Mouse (Mus musculus) MEL (cell line): ENCODE measurements at regions not wholly inside any gene's neighbourhood (a gene's known extent, or its start where the extent isn't known, plus 50 kb on each side); places are given as distances from the start of the nearest gene placed in this dataset.

ENCODE experiments used
- DNase-seq: peaks from one replicate; pipeline ENCODE4 v3.0.0; 2011; ENCODE audit warnings: low read depth, low spot score
- H3K27ac ChIP-seq: 2 replicates; pipeline ENCODE4 v1.5.1; 2012; ENCODE audit warnings: low read depth, mild to moderate bottlenecking, control low read depth, low read length, moderate library complexity; ENCODE audit not compliant: control insufficient read depth
- H3K27me3 ChIP-seq, 2 experiments: fragments of 150-350 bp in 1 of 2; sonication (generic) in 1 of 2; 2 replicates each; pipeline ENCODE4 v1.6.1; 2012; ENCODE audit warnings: low read length in 2 of 2, mild to moderate bottlenecking in 2 of 2, improper control_type of control experiment in 1 of 2, moderate library complexity in 1 of 2; ENCODE audit not compliant: insufficient read depth in 2 of 2, control insufficient read depth in 1 of 2
- H3K36me3 ChIP-seq, 2 experiments: 2 replicates each; pipeline ENCODE4 v1.6.1; 2012 to 2014; ENCODE audit warnings: low read length in 2 of 2, improper control_type of control experiment in 1 of 2, inconsistent platforms in 1 of 2, mild to moderate bottlenecking in 1 of 2; ENCODE audit not compliant: insufficient read depth in 2 of 2, control insufficient read depth in 1 of 2
- H3K4me1 ChIP-seq, 2 experiments: fragments of 150-350 bp in 1 of 2; sonication (generic) in 1 of 2; 2 replicates each; pipeline ENCODE4 v1.6.1; 2012; ENCODE audit warnings: low read length in 2 of 2, improper control_type of control experiment in 1 of 2, mild to moderate bottlenecking in 1 of 2; ENCODE audit not compliant: insufficient read depth in 2 of 2, control insufficient read depth in 1 of 2
- H3K4me3 ChIP-seq, 2 experiments: fragments of 150-350 bp in 1 of 2; sonication (generic) in 1 of 2; 2 replicates each; pipeline ENCODE4 v1.5.1; 2012; ENCODE audit warnings: low read depth in 2 of 2, low read length in 2 of 2, mild to moderate bottlenecking in 2 of 2, moderate library complexity in 2 of 2, control low read depth in 1 of 2, improper control_type of control experiment in 1 of 2; ENCODE audit not compliant: control insufficient read depth in 1 of 2, insufficient read depth in 1 of 2
- H3K79me2 ChIP-seq: 2 replicates; pipeline ENCODE4 v1.6.1; 2012; ENCODE audit warnings: mild to moderate bottlenecking, low read length, moderate library complexity; ENCODE audit not compliant: control insufficient read depth, poor library complexity, insufficient read depth
- H3K9ac ChIP-seq: 2 replicates; pipeline ENCODE4 v1.6.1; 2012; ENCODE audit warnings: low read depth, mild to moderate bottlenecking, control low read depth, low read length, moderate library complexity; ENCODE audit not compliant: control insufficient read depth, poor library complexity, severe bottlenecking
- H3K9me3 ChIP-seq: fragments of 150-350 bp; sonication (generic); replicated peaks from 2 replicates; pipeline ENCODE4 v1.6.1; 2012; ENCODE audit warnings: mild to moderate bottlenecking, low read length, improper control_type of control experiment, moderate library complexity; ENCODE audit not compliant: insufficient read depth
- CHD1 ChIP-seq: IDR thresholded peaks from 2 replicates; pipeline ENCODE4 v1.6.1; 2012; ENCODE audit warnings: low read depth, mild to moderate bottlenecking, inconsistent platforms, low read length, improper control_type of control experiment
- CTCF ChIP-seq, 3 experiments: IDR thresholded peaks in 2 of 3; conservative IDR thresholded peaks in 1 of 3; 2 replicates each; pipeline ENCODE4 v1.5.1; 2011 to 2012; ENCODE audit warnings: low read length in 3 of 3, low read depth in 2 of 3, mild to moderate bottlenecking in 2 of 3, improper control_type of control experiment in 1 of 3, inconsistent platforms in 1 of 3, mixed read lengths in 1 of 3, moderate library complexity in 1 of 3; ENCODE audit not compliant: control insufficient read depth in 1 of 3, insufficient read depth in 1 of 3, poor library complexity in 1 of 3, severe bottlenecking in 1 of 3
- ETS1 ChIP-seq: IDR thresholded peaks from 2 replicates; pipeline ENCODE4 v1.6.1; 2012; ENCODE audit warnings: low read depth, mild to moderate bottlenecking, inconsistent platforms, low read length, improper control_type of control experiment, moderate library complexity
- GATA1 ChIP-seq: IDR thresholded peaks from 2 replicates; pipeline ENCODE4 v1.6.1; 2011; ENCODE audit warnings: low read depth, low read length, improper control_type of control experiment
- HCFC1 ChIP-seq: IDR thresholded peaks from 2 replicates; pipeline ENCODE4 v1.6.1; 2012; ENCODE audit warnings: low read depth, mild to moderate bottlenecking, inconsistent platforms, low read length, improper control_type of control experiment, moderate library complexity
- MXI1 ChIP-seq: IDR thresholded peaks from 2 replicates; pipeline ENCODE4 v1.6.1; 2011; ENCODE audit warnings: mild to moderate bottlenecking, low read depth, low read length, improper control_type of control experiment
- MYB ChIP-seq: IDR thresholded peaks from 2 replicates; pipeline ENCODE4 v1.6.1; 2011; ENCODE audit warnings: mild to moderate bottlenecking, low read depth, low read length, improper control_type of control experiment
- NELFE ChIP-seq: IDR thresholded peaks from 2 replicates; pipeline ENCODE4 v1.6.1; 2011; ENCODE audit warnings: low read depth, low read length, improper control_type of control experiment
- NRF1 ChIP-seq: IDR thresholded peaks from 2 replicates; pipeline ENCODE4 v1.6.1; 2014; ENCODE audit warnings: low read depth, mild to moderate bottlenecking, inconsistent platforms, low read length, improper control_type of control experiment, moderate library complexity; ENCODE audit not compliant: poor library complexity, insufficient read depth, severe bottlenecking
- POLR2AphosphoS2 ChIP-seq: IDR thresholded peaks from 2 replicates; pipeline ENCODE4 v1.6.1; 2011; ENCODE audit warnings: low read length, improper control_type of control experiment
- POLR2AphosphoS5 ChIP-seq: IDR thresholded peaks from 2 replicates; pipeline ENCODE4 v1.6.1; 2012; ENCODE audit warnings: low read depth, borderline replicate concordance, mild to moderate bottlenecking, inconsistent platforms, low read length, moderate library complexity, mixed read lengths
- RAD21 ChIP-seq: IDR thresholded peaks from 2 replicates; pipeline ENCODE4 v1.6.1; 2011; ENCODE audit warnings: mild to moderate bottlenecking, low read depth, low read length, improper control_type of control experiment
- RCOR1 ChIP-seq: IDR thresholded peaks from 2 replicates; pipeline ENCODE4 v1.6.1; 2012; ENCODE audit warnings: low read depth, mild to moderate bottlenecking, inconsistent platforms, low read length, improper control_type of control experiment
- USF1 ChIP-seq: IDR thresholded peaks from 2 replicates; pipeline ENCODE4 v1.6.1; 2014; ENCODE audit warnings: low read depth, mild to moderate bottlenecking, inconsistent platforms, low read length, improper control_type of control experiment, moderate library complexity
- USF2 ChIP-seq, 2 experiments: IDR thresholded peaks; 2 replicates each; pipeline ENCODE4 v1.6.1; 2011 to 2012; ENCODE audit warnings: improper control_type of control experiment in 2 of 2, low read length in 2 of 2, borderline replicate concordance in 1 of 2, inconsistent platforms in 1 of 2, low read depth in 1 of 2, mild to moderate bottlenecking in 1 of 2; ENCODE audit not compliant: insufficient read depth in 1 of 2
- ZC3H11A ChIP-seq: IDR thresholded peaks from 2 replicates; pipeline ENCODE4 v1.6.1; 2012; ENCODE audit warnings: low read depth, mild to moderate bottlenecking, inconsistent platforms, low read length, improper control_type of control experiment
- ZMIZ1 ChIP-seq: IDR thresholded peaks from 2 replicates; pipeline ENCODE4 v1.6.1; 2012; ENCODE audit warnings: low read depth, mild to moderate bottlenecking, inconsistent platforms, low read length, improper control_type of control experiment, moderate library complexity

DNA sequence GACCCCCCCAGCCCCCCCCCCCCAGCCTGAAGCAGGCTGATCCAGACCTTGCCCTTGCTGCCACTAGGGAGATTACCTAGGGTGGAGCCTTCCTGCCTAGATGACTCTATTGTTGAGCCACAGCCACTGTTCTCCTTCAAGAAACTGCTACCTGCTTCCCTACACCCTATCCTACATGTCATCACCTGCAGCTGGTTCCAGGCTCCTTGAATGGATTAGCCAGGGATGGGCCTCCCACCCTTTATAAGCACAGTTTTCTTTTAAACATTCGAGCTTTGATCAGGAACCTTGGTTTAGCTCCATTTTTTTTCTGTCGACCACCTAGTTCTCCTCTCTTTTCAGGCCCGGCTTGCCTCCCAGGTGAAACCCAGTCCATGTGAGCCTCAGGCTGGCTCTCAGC, 792.8 kb upstream of the Nr2f1 start (continued):
- TF ChIP-seq ZC3H11A = no peak

DNA sequence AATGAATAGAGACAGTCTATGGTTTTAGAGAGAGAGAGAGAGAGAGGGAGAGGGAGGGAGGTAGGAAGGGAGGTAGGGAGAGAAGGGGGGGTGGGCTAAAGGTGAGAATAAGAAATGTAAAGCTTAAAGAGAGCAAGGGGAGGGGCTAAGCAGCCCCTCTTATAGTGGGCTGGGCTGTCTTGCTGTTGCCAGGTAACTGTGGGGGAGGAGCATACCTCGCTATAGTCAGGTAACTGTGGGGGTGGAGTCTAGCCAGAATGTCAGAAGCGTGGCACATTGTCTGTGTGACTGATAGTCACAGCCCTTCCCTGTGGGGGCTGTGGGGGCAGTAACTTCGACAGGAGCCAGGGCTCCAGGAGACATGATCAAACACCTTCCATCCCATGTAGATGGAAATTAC, 786.4 kb upstream of the Nr2f1 start:
- Histone ChIP-seq H3K36me3 (no peaks in the 10 kb centered on the region), H3K4me1 (no peaks in the 10 kb centered on the region), H3K27ac (no peak overlapping the region), H3K79me2 (no peaks in the 10 kb centered on the region), H3K4me3 (no peak overlapping the region), H3K9me3 (no peaks in the 10 kb centered on the region), H3K27me3 (no peaks in the 10 kb centered on the region), H3K9ac (no peak overlapping the region)
- DNase-seq = no peak
- TF ChIP-seq POLR2AphosphoS2 = no peak

DNA sequence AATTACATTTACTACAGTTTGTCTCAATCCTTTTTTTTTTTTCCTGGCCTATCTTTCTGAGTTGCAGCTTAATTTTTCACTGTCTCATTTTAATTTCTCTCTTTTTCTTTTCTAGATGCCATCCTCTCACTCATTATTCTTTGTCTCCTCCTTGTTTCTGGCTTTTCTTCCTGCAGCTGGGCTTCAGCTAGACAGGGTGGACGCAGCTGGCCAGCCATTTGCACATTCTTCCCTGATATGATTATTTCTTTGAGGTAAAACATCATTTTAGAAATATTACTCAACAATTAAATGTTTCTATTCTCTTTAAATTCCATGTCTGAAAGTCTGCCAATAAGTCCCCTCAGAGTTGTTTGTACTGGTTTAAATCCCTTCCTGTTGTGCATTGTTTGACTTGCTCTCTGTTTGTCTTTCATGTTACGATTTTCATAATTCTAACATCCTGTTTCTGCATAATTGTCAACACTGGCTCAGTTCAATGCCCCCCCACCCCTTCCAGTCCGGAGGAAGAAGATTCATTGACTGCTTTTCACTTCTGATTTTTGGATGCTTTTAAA, 777.7 kb upstream of the Nr2f1 start:
- Histone ChIP-seq H3K27me3 (no peaks in the 10 kb centered on the region), H3K9me3 (no peaks in the 10 kb centered on the region), H3K36me3 (no peaks in the 10 kb centered on the region), H3K4me3 (no peak overlapping the region), H3K9ac (no peak overlapping the region), H3K4me1 (no peaks in the 10 kb centered on the region), H3K79me2 (no peaks in the 10 kb centered on the region)
- DNase-seq = no peak
- no peak for TF ChIP-seq ZMIZ1
- TF ChIP-seq RCOR1 = no peak
- TF ChIP-seq MYB = no peak
- TF ChIP-seq USF2 (IDR thresholded peaks at IDR 0.05; ENCODE audit: borderline replicate concordance in 1 of 2, insufficient read depth in 1 of 2, low read depth in 1 of 2, low read length in 2 of 2) = no peak
- no peak for TF ChIP-seq CHD1
- TF ChIP-seq GATA1 = no peak
- no peak for TF ChIP-seq HCFC1
- no peak for TF ChIP-seq NRF1
- TF ChIP-seq CTCF (IDR thresholded peaks at IDR 0.05 in 2 of 3, conservative IDR thresholded peaks at IDR 0.05 in 1 of 3; ENCODE audit: control insufficient read depth in 1 of 3, insufficient read depth in 1 of 3, low read depth in 2 of 3, low read length in 3 of 3, poor library complexity in 1 of 3, severe bottlenecking in 1 of 3) = no peak
- no peak for TF ChIP-seq USF1
- TF ChIP-seq RAD21 = no peak
- TF ChIP-seq POLR2AphosphoS5 = no peak
- no peak for TF ChIP-seq MXI1
- no peak for TF ChIP-seq ETS1
- no peak for TF ChIP-seq NELFE
- TF ChIP-seq, all 39 proteins: peak for 0
- H3K27ac ChIP-seq = no peak overlapping the region
